Comparison of ENCODE assay signal across 16 mouse cellular contexts in the genomic region with DNA sequence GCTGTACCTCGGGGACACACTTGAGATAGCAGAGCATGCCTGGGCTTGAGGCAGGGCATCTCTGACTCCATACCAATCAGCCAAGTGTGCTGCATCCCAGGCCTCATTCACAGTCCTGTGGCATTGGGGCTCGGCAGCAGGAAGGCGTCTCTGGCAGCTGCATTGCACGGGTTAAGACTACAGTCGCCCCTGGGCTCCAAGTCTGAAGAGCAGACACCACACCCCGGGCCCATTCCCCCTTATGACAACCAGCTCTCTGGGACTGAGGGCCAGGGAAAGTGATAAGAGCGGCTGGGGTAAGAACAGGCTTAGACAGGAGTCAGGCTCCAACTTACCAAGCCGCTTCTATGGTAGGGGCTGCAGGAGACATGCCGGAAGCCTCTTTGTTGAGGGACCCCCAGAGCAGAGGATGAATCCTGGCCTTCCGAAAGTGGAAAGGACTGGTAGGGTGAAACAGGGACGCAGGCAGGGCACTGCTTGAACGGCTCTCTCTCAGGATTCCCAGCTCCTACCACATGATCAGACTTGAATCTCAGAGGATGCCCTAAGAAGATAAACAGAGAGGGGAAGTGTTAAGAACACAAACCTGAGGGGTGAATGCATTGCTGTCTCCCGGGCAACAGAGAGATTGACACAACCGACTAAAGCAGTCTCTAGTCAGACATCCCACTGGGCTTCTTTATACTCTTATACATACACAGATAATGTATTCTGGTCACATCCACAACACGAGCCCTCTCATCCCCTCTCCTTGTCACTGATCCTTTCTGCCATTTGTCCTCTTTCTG. TPM values are rescaled to one million over a fixed set of nuclear protein-coding genes. Genes with fewer than 3 reads are reported as not detected.
A peak's percentile ranks its signal among the peaks of the same experiment; 100 is the strongest.
DNase-seq lines count a peak whose midpoint lies in the region; ATAC-seq and TF ChIP-seq lines count a peak whose summit lies in the region.
"Had no signal": no experiment of that assay in that cellular context is flagged by ENCODE, and none has a peak within 500 bp of the region (broad histone marks: within the 10 kb centered on the region; RNA-seq: fewer than 3 reads in every experiment).

No protein-coding gene starts in this region.

- H3K4me1 ChIP-seq in forebrain, embryonic 13.5 days, result peaks cover 30% of the 10 kb centered on the region
- H3K4me1 ChIP-seq in hindbrain, postnatal 0 days (ENCODE audit: insufficient read depth, low read length), result peaks cover 15% of the 10 kb centered on the region; the same call in 1 of the 2 replicates
- H3K4me1 ChIP-seq in neural tube, embryonic 13.5 days (replicated peaks), result peaks cover 28% of the 10 kb centered on the region
- no peaks in the 10 kb centered on the region for H3K4me1 ChIP-seq in kidney, embryonic 15.5 days

- no peak for TF ChIP-seq CTCF in hindbrain, postnatal 0 days (IDR thresholded peaks at IDR 0.05; ENCODE audit: low read depth)

- WGBS in forebrain, embryonic 13.5 days, result 20% methylated on average over 15 of the region's 15 CpGs
- 18% methylated on average over 15 of the region's 15 CpGs for WGBS in hindbrain, postnatal 0 days
- WGBS in neural tube, embryonic 13.5 days, result 29% methylated on average over 15 of the region's 15 CpGs
- 57% methylated on average over 15 of the region's 15 CpGs for WGBS in kidney, embryonic 15.5 days

- DNase-seq in embryo, embryonic 11 days, result peak; percentile 73
- peak; percentile 55 for DNase-seq in hindbrain, postnatal 0 days (ENCODE audit: low spot score)
- DNase-seq in urinary bladder, postnatal 4 days (ENCODE audit: low spot score in 2 of 2), result no peak
- DNase-seq in c-Kit-positive CD71-positive TER-119-positive erythroid progenitor cells, embryonic 14.5 days (ENCODE audit: low spot score), result no peak
- DNase-seq: adrenal gland, postnatal 36 days; cerebellum, adult 18-20 months; gastrocnemius, postnatal 14 days; spleen, adult 18-20 months had no signal

- H3K4me2 ChIP-seq in forebrain, embryonic 13.5 days, result peak overlapping the region; percentile 45
- peak overlapping the region; percentile 13 for H3K4me2 ChIP-seq in hindbrain, postnatal 0 days (ENCODE audit: low read depth, low read length)
- peak overlapping the region; percentile 42 for H3K4me2 ChIP-seq in neural tube, embryonic 13.5 days
- H3K4me2 ChIP-seq in kidney, embryonic 15.5 days, result no peak overlapping the region
- H3K4me2 ChIP-seq: embryonic facial prominence, embryonic 15.5 days had no signal

- H3K4me3 ChIP-seq in forebrain, embryonic 13.5 days, result peak overlapping the region; percentile 24
- H3K4me3 ChIP-seq in hindbrain, postnatal 0 days (ENCODE audit: low read length), result no peak overlapping the region
- H3K4me3 ChIP-seq in neural tube, embryonic 13.5 days, result peak overlapping the region; percentile 5
- H3K4me3 ChIP-seq in kidney, embryonic 15.5 days (replicated peaks), result no peak overlapping the region
- H3K4me3 ChIP-seq: embryonic facial prominence, embryonic 15.5 days had no signal

- no peaks in the 10 kb centered on the region for H3K36me3 ChIP-seq in forebrain, embryonic 13.5 days (ENCODE audit: poor library complexity, severe bottlenecking)
- no peaks in the 10 kb centered on the region for H3K36me3 ChIP-seq in hindbrain, postnatal 0 days (ENCODE audit: insufficient read depth, low read length)
- no peaks in the 10 kb centered on the region for H3K36me3 ChIP-seq in neural tube, embryonic 13.5 days
- no peaks in the 10 kb centered on the region for H3K36me3 ChIP-seq in kidney, embryonic 15.5 days
- H3K36me3 ChIP-seq: embryonic facial prominence, embryonic 15.5 days had no signal

- H3K27me3 ChIP-seq in forebrain, embryonic 13.5 days, result peaks cover 4% of the 10 kb centered on the region; the same call in 1 of the 2 replicates
- H3K27me3 ChIP-seq in hindbrain, postnatal 0 days (ENCODE audit: insufficient read depth, low read length), result no peaks in the 10 kb centered on the region
- H3K27me3 ChIP-seq in neural tube, embryonic 13.5 days, result no peaks in the 10 kb centered on the region
- H3K27me3 ChIP-seq in kidney, embryonic 15.5 days, result peaks cover 6% of the 10 kb centered on the region; the same call in 1 of the 2 replicates
- H3K27me3 ChIP-seq: embryonic facial prominence, embryonic 15.5 days had no signal

- peak overlapping the region; percentile 88 for H3K27ac ChIP-seq in forebrain, embryonic 13.5 days
- peak overlapping the region; percentile 41 for H3K27ac ChIP-seq in hindbrain, postnatal 0 days
- peak overlapping the region; percentile 81 for H3K27ac ChIP-seq in neural tube, embryonic 13.5 days (replicated peaks)
- no peak overlapping the region for H3K27ac ChIP-seq in kidney, embryonic 15.5 days
- H3K27ac ChIP-seq: embryonic facial prominence, embryonic 15.5 days; liver, embryonic 14.5 days; macrophage had no signal

- H3K9ac ChIP-seq in forebrain, embryonic 13.5 days, result peak overlapping the region; percentile 54
- H3K9ac ChIP-seq in hindbrain, postnatal 0 days (replicated peaks; ENCODE audit: low read length), result no peak overlapping the region; the same call in 1 of the 2 replicates
- peak overlapping the region; percentile 49 for H3K9ac ChIP-seq in neural tube, embryonic 13.5 days
- no peak overlapping the region for H3K9ac ChIP-seq in kidney, embryonic 15.5 days
- H3K9ac ChIP-seq: embryonic facial prominence, embryonic 15.5 days; liver, embryonic 14.5 days had no signal

- H3K9me3 ChIP-seq in forebrain, embryonic 13.5 days (replicated peaks), result no peaks in the 10 kb centered on the region
- H3K9me3 ChIP-seq in hindbrain, postnatal 0 days (ENCODE audit: low read length), result no peaks in the 10 kb centered on the region
- no peaks in the 10 kb centered on the region for H3K9me3 ChIP-seq in neural tube, embryonic 13.5 days
- H3K9me3 ChIP-seq in kidney, embryonic 15.5 days (replicated peaks), result no peaks in the 10 kb centered on the region
- H3K9me3 ChIP-seq: embryonic facial prominence, embryonic 15.5 days had no signal

- peak; percentile 89 for ATAC-seq in forebrain, embryonic 13.5 days
- peak; percentile 83 for ATAC-seq in hindbrain, postnatal 0 days
- ATAC-seq in neural tube, embryonic 13.5 days (ENCODE audit: low read depth), result peak; percentile 79
- no peak for ATAC-seq in kidney, embryonic 15.5 days (replicated peaks; ENCODE audit: low FRiP score)
- ATAC-seq: intestine, postnatal 0 days had no signal

RNA-seq across cellular contexts. Expression of a gene that starts 3.5 kb away (rescaled TPM):
- 32.9 and 38.8 TPM in 2 replicates for polyA plus RNA-seq in forebrain, embryonic 13.5 days (2015; fragmentation: Nextera tagmentation; extraction: Ambion mirVana)
- 4.5 and 8.1 TPM in 2 replicates for total RNA-seq in hindbrain, postnatal 0 days (2014; rRNA removed)
- 9.6 and 12.2 TPM in 2 replicates for polyA plus RNA-seq in hindbrain, postnatal 0 days (2015; fragmentation: Nextera tagmentation; extraction: Ambion mirVana)
- polyA plus RNA-seq in neural tube, embryonic 13.5 days (2015; fragmentation: Nextera tagmentation; extraction: Ambion mirVana), result 14.5 TPM in 2 replicates
- not detected in 2 replicates for polyA plus RNA-seq in kidney, embryonic 15.5 days (2015; fragmentation: Nextera tagmentation; extraction: Ambion mirVana)
- total RNA-seq: adrenal gland, postnatal 36 days; gastrocnemius, postnatal 14 days had no signal
- polyA plus RNA-seq: heart, embryonic 16.5 days; intestine, postnatal 0 days; macrophage had no signal

Comparison
In these comparisons a context has a peak if more than half of its experiments do, and no peak if none do; other contexts are left out.
1. DNase-seq: peak in embryo, embryonic 11 days (single experiment) and hindbrain, postnatal 0 days (single experiment); none in urinary bladder, postnatal 4 days (0 of 2) and c-Kit-positive CD71-positive TER-119-positive erythroid progenitor cells, embryonic 14.5 days (single experiment).
2. H3K4me3 ChIP-seq: peak in forebrain, embryonic 13.5 days (single experiment) and neural tube, embryonic 13.5 days (single experiment); none in hindbrain, postnatal 0 days (single experiment) and kidney, embryonic 15.5 days (single experiment).
3. H3K9ac ChIP-seq: peak in forebrain, embryonic 13.5 days (single experiment) and neural tube, embryonic 13.5 days (single experiment); none in hindbrain, postnatal 0 days (single experiment) and kidney, embryonic 15.5 days (single experiment).
4. RNA of a gene that starts 3.5 kb away (polyA plus RNA-seq): 32.9 to 38.8 TPM in forebrain, embryonic 13.5 days, 14.5 TPM in neural tube, embryonic 13.5 days and 9.6 to 12.2 TPM in hindbrain, postnatal 0 days; not detected in kidney, embryonic 15.5 days; every median in the first group is over 10 times any median in the second.